Mouse (Mus musculus) neural tube, embryonic 12.5 days (tissue): ENCODE data around the gene Msto1. TPM values are rescaled to one million over a fixed set of nuclear protein-coding genes. Genes with fewer than 3 reads are reported as not detected.
A peak's percentile ranks its signal among the peaks of the same experiment; 100 is the strongest.
"Not testable (repeated sequence)": the region's sequence is repeated elsewhere in the genome, so short reads cannot be mapped to it uniquely, and the experiment has no call there.

Experiments used
- ATAC-seq: fragments of 200-750 bp; cut with Nextera tagmentation; 2 replicates; pipeline ENCODE4 v1.8.0; 2017; ENCODE audit warnings: low read depth, mild to moderate bottlenecking, moderate TSS enrichment, moderate library complexity; ENCODE audit not compliant: low FRiP score
- H3K27ac ChIP-seq: fragments of 300-500 bp; sonication (generic); 2 replicates; pipeline ENCODE4 v1.5.1; 2016
- H3K27me3 ChIP-seq: fragments of 300-500 bp; sonication (generic); replicated peaks from 2 replicates; pipeline ENCODE4 v1.6.1; 2016; ENCODE audit warnings: mild to moderate bottlenecking
- H3K36me3 ChIP-seq: fragments of 300-500 bp; sonication (generic); 2 replicates; pipeline ENCODE4 v1.6.1; 2016; ENCODE audit warnings: mild to moderate bottlenecking
- H3K4me1 ChIP-seq: fragments of 300-500 bp; sonication (generic); 2 replicates; pipeline ENCODE4 v1.6.1; 2016
- H3K4me2 ChIP-seq: fragments of 300-500 bp; sonication (generic); replicated peaks from 2 replicates; pipeline ENCODE4 v1.6.1; 2016; ENCODE audit warnings: mild to moderate bottlenecking
- H3K4me3 ChIP-seq: fragments of 300-500 bp; sonication (generic); 2 replicates; pipeline ENCODE4 v1.5.1; 2016
- H3K9ac ChIP-seq: fragments of 300-500 bp; sonication (generic); 2 replicates; pipeline ENCODE4 v1.6.1; 2016; ENCODE audit warnings: mild to moderate bottlenecking
- H3K9me3 ChIP-seq: fragments of 300-500 bp; sonication (generic); 2 replicates; pipeline ENCODE4 v1.6.1; 2016; ENCODE audit warnings: mild to moderate bottlenecking
- WGBS: fragments of 180-500 bp; shearing (Covaris S2); methylation state at CpG from one replicate; pipeline ENCODE4 v1.1.7; 2016; 5-methylcytosine and 5-hydroxymethylcytosine counted together
- polyA plus RNA-seq: library from polyadenylated mRNA; unstranded; fragments of >200 nt; fragmentation: Nextera tagmentation; extraction: Ambion mirVana; gene quantifications from 2 replicates; pipeline ENCODE4 v1.2.1, GENCODE M21; 2016

Msto1 gene
- polyA plus RNA-seq, 1 experiment from 2014 or later: 45.5 TPM

DNA sequence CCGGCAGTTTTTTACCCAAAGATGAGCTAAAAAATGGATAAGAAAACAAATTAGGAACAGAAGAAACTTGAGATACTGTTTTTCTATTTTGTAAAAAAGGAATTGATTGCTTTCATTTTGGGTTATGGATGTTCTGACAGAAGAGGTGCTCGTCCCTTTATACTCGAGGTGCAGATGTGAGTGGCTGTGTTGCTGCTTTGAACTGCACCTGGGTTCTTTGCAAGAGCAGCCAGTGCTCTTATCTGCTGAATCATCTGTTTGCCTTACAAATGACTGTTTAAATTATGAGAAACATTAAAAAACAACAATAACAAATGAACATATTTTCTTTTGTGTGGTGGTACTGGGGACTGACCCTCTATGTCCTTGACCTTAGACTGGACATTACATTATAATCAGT, 15.7 kb upstream of the Msto1 start:
- no peak overlapping the region for H3K9ac ChIP-seq
- no peaks in the 10 kb centered on the region for H3K4me1 ChIP-seq
- no peak overlapping the region for H3K4me3 ChIP-seq
- 92% methylated on average over 3 of the region's 3 CpGs for WGBS
- no peaks in the 10 kb centered on the region for H3K27me3 ChIP-seq
- H3K9me3 ChIP-seq: no peaks in the 10 kb centered on the region
- H3K4me2 ChIP-seq: no peak overlapping the region
- no peak for ATAC-seq
- H3K27ac ChIP-seq: no peak overlapping the region
- peaks cover 91% of the 10 kb centered on the region for H3K36me3 ChIP-seq

DNA sequence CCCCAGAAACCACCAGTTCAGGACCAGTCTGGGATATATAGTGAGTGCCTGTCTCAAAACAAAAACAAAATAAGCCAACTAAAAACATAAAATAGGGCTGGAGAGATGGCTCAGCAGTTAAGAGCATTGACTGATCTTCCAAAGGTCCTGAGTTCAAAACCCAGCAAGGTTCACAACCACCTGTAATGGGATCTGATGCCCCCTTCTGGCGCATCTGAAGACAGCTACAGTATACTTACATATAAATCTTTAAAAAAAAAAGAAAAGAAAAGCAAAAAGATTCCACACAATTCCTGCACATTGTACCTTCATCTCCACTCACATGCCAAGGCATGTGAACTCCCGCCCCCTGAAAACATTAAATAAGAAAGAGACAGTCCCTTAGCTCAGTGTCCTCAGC, 11.9 kb upstream of the Msto1 start:
- Histone ChIP-seq H3K4me3 (no peak overlapping the region), H3K9me3 (0 out of 2 replicates have a peak, but pooled peaks cover 7% of the 10 kb centered on the region), H3K4me1 (no peaks in the 10 kb centered on the region), H3K36me3 (peaks cover 96% of the 10 kb centered on the region), H3K4me2 (no peak overlapping the region), H3K27me3 (no peaks in the 10 kb centered on the region), H3K27ac (no peak overlapping the region), H3K9ac (no peak overlapping the region)
- ATAC-seq: no peak
- 92% methylated on average over 2 of the region's 2 CpGs for WGBS

DNA sequence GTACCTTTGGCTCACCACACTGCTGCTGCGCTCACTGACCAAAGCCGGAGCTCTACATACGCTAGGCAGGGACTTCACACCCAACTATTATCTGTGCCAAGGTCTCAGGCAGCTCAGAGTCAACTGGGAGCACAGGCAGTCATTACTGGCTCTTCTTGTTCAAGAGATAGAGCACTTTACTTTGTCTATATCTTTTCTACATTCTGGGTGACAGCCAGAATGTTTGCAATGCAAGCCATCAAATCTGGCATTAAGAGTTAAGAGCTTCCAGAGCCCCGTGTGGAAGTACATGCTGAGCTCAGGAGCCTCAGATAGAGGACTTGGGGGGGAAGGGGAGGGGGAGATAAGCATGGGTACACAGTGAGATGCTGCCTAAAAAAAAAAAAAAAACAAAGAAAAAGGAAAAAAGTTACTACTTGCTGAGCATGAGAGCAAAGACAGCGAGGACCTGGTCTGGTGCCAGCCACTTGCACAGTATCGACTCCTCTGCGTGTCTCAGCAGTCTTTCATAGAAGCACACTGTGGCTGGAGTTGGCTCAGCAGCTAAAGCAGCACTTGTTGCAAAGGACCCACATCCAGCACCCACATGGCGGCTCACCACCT, 10.3 kb upstream of the Msto1 start:
- Histone ChIP-seq H3K9ac (no peak overlapping the region), H3K4me2 (no peak overlapping the region), H3K9me3 (0 out of 2 replicates have a peak, but pooled peaks cover 7% of the 10 kb centered on the region), H3K27ac (no peak overlapping the region), H3K4me3 (no peak overlapping the region), H3K4me1 (no peaks in the 10 kb centered on the region), H3K27me3 (no peaks in the 10 kb centered on the region), H3K36me3 (peaks cover 85% of the 10 kb centered on the region)
- WGBS: 95% methylated on average over 8 of the region's 8 CpGs
- ATAC-seq: no peak

DNA sequence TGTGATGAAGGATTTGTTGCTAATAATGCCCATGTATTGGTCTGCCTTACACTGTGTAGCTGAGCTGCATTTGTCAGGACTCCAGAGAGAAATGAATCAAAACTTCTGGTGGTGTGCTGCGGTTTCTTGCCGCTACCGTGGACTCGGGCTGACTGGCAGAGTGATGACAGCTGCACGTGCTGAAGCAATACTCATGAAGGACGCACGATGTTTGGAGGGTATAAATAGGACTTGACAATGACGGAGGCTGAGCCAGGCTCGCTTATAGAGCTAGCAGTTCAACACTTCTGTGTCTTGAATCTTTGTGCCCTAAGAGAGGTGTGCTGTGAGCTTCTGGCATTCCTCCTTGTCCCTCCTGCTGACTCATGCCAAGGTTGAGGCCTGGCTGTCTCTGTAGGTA, 7.6 kb upstream of the Msto1 start:
- Histone ChIP-seq H3K36me3 (peaks cover 58% of the 10 kb centered on the region), H3K27me3 (no peaks in the 10 kb centered on the region), H3K27ac (no peak overlapping the region), H3K4me2 (no peak overlapping the region), H3K4me1 (no peaks in the 10 kb centered on the region), H3K9me3 (0 out of 2 replicates have a peak, but pooled peaks cover 7% of the 10 kb centered on the region), H3K9ac (no peak overlapping the region), H3K4me3 (no peak overlapping the region)
- ATAC-seq: no peak
- 94% methylated on average over 9 of the region's 9 CpGs for WGBS

DNA sequence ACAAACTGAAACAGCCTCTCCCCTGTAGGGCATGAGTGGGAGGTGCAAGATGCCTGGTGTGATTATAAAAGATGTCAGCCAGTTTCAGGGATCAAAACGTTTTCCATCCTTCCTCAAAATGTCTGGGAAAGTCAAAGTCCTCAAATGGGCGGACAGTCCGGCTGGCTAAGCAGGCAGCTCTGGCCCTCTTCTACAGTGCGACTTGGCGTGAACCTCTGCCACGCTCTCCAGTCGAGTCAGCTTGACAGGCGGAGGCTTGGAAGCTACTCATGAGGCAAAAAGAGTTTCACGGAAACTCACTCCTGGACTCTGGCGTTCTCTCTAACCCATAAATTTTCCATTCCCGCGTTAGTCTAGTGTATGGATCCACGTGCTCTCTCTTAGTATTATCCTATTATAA, 5.2 kb upstream of the Msto1 start:
- Histone ChIP-seq H3K27ac (no peak overlapping the region), H3K4me1 (peaks cover 6% of the 10 kb centered on the region; the same call in 1 of the 2 replicates), H3K27me3 (no peaks in the 10 kb centered on the region), H3K9me3 (0 out of 2 replicates have a peak, but pooled peaks cover 7% of the 10 kb centered on the region), H3K4me2 (no peak overlapping the region), H3K36me3 (peaks cover 35% of the 10 kb centered on the region), H3K9ac (no peak overlapping the region), H3K4me3 (no peak overlapping the region)
- WGBS: 81% methylated on average over 13 of the region's 13 CpGs
- ATAC-seq: no peak

DNA sequence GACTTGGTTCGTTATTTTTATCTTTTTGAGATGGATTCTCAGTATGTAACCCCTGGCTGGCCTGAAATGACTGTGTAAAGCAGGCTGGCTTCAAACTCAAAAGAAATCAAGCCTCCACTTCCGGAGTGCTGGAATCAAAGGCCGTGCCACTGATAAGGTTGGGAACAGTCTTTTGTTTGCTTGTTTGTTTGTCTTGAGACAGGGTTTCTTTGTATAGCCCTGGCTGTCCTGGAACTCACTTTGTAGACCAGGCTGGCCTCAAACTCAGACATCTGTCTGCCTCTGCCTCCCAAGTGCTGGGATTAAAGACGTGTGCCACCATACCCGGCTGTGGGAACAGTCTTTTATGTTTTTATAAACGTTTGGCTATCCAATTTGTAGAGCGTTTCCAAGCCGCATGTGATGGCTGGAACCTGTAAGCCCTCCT, 598 bp upstream of the Msto1 start:
- no peaks in the 10 kb centered on the region for H3K27me3 ChIP-seq
- peak overlapping the region; percentile 59 for H3K4me3 ChIP-seq
- peak overlapping the region; percentile 47; the same call in 1 of the 2 replicates for H3K27ac ChIP-seq
- peak overlapping the region; percentile 72 for H3K9ac ChIP-seq
- WGBS: 34% methylated on average over 8 of the region's 8 CpGs
- peak overlapping the region; percentile 76 for H3K4me2 ChIP-seq
- no peaks in the 10 kb centered on the region for H3K9me3 ChIP-seq
- ATAC-seq: no peak
- peaks cover 30% of the 10 kb centered on the region for H3K36me3 ChIP-seq
- peaks cover 13% of the 10 kb centered on the region; the same call in 1 of the 2 replicates for H3K4me1 ChIP-seq

DNA sequence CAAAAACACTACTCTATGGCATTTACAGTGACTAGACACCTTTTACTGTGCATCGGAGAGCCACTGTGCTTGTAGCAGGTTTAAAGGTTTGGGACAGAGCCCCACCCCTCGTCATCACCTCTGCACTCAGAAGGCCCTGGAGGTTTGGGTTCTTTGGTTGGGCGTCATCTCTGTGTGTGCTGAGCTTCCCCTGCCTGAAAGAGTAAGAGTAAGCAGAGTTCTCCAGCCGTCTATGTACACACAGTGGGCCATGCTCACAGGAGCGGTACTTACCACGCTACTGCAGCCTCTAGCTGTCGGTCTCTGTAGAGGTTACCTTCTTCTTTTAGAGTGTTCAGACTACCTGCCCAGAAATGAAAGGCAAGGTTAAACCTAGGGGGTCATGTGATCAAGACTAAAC, 1.2 kb downstream of the Msto1 start:
- H3K4me3 ChIP-seq: no peak overlapping the region
- no peak overlapping the region for H3K27ac ChIP-seq
- H3K9me3 ChIP-seq: no peaks in the 10 kb centered on the region
- peak overlapping the region; percentile 76 for H3K4me2 ChIP-seq
- H3K4me1 ChIP-seq: peaks cover 13% of the 10 kb centered on the region; the same call in 1 of the 2 replicates
- no peaks in the 10 kb centered on the region for H3K27me3 ChIP-seq
- H3K36me3 ChIP-seq: peaks cover 48% of the 10 kb centered on the region
- ATAC-seq: no peak
- 90% methylated on average over 7 of the region's 7 CpGs for WGBS
- no peak overlapping the region for H3K9ac ChIP-seq

DNA sequence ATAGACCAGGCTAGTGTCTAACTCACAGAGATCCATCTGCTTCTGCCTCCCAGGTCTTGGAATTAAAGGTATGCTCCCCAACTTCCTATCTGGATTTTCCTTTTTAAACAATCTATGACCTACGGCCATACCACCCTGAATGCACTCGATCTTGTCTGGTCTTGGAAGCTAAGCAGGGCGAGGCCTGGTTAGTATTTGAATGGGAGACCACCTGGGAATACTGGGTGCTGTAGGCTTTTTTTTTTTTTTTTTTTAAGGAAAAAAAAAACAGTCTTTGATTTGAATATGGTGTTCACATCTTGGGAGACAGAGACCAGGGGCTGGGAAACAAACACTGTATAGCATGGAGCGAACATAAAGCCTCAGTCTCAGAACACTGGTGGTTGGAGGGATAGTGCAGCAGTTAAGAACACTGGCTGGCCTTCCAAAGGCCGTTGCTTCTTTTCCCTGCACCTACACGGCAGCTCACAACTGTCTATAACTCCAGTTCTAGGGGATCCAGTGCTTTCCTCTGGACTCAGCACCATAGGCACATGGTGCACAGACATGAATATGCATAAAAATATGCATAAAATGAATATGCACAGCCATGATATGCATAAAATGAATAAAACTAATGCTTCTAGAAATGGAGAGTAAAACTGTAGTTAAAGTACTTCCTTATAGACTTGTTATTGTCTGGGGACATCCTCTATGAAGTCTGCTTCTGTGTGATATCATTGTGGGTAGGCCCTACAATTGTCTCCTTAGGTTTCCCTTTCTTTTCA, 7.2 kb downstream of the Msto1 start:
- peaks cover 90% of the 10 kb centered on the region for H3K36me3 ChIP-seq

DNA sequence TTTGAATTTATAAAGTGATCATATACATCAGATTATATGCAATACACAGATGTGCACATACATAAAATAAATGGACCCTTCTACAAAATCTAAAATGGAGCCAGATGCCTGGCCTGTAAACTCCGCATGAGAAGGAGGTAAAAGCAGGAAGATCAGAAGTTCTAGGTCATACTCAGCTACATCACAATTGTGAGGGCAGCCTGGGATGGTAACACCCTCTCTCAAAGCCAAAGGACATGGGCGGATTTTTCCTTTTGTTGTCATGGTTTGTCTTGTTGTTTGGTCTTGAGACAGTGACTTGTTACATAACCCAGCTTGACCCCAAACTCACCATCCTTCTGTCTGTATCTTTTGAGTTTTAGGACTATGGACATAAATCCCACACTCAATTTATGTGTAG, 8.1 kb downstream of the Msto1 start:
- ATAC-seq: no peak
- Histone ChIP-seq H3K36me3 (peaks cover 88% of the 10 kb centered on the region), H3K9ac (no peak overlapping the region), H3K4me3 (no peak overlapping the region), H3K4me1 (no peaks in the 10 kb centered on the region), H3K27me3 (no peaks in the 10 kb centered on the region), H3K9me3 (no peaks in the 10 kb centered on the region), H3K27ac (no peak overlapping the region), H3K4me2 (no peak overlapping the region)
- WGBS: 90% methylated on average over 2 of the region's 2 CpGs

More for the DNA sequence above, 7.2 kb downstream of the Msto1 start:
- Histone ChIP-seq H3K27ac (no peak overlapping the region), H3K27me3 (no peaks in the 10 kb centered on the region), H3K4me3 (no peak overlapping the region), H3K4me1 (no peaks in the 10 kb centered on the region), H3K9ac (no peak overlapping the region), H3K4me2 (no peak overlapping the region), H3K9me3 (no peaks in the 10 kb centered on the region)
- 95% methylated on average over 6 of the region's 6 CpGs for WGBS
- no peak for ATAC-seq

DNA sequence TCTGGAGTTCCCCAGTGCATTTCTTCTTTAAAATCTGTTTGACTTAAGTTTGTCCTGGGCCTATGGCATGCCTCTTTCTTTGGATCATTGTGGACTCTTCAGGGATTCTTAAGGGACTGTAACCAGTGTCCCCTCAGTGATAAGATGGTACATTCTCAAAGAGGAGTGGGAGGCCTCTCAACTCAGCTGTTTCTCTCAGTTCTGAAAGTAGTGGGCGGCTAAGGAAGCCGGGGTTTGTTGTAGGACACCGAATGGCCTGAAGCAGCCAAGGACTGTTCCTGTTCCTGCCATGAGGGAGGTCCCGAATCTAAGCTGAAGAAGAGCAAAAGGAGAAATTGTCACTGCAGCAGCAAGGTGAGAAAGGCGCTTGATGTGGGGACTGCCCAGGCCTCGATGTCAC, 8.6 kb downstream of the Msto1 start:
- no peak overlapping the region for H3K27ac ChIP-seq
- H3K4me1 ChIP-seq: no peaks in the 10 kb centered on the region
- no peak overlapping the region for H3K4me2 ChIP-seq
- H3K36me3 ChIP-seq: peaks cover 86% of the 10 kb centered on the region
- H3K27me3 ChIP-seq: no peaks in the 10 kb centered on the region
- no peak overlapping the region for H3K9ac ChIP-seq
- ATAC-seq: no peak
- H3K9me3 ChIP-seq: no peaks in the 10 kb centered on the region
- no peak overlapping the region for H3K4me3 ChIP-seq
- 91% methylated on average over 6 of the region's 6 CpGs for WGBS

DNA sequence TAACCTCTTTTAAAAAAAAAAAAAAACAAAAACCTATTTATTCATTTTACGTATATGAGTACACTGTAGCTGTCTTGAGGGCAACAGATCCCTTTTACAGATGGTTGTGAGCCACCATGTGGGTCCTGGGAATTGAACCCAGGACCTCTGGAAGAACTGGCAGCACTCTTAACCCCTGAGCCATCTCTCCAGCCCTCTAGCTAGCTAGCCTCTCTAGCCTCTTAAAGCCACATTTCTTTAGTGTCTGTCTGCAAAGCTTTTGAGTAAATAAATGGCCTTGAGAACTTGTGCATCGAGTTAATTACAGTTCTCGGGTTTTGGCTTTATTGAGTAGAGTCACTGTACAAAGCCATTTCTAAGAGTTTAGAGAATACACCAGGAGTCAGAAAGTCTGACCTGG, 9.0 kb downstream of the Msto1 start:
- Histone ChIP-seq H3K4me2 (no peak overlapping the region), H3K9me3 (no peaks in the 10 kb centered on the region), H3K9ac (no peak overlapping the region), H3K4me3 (no peak overlapping the region), H3K4me1 (no peaks in the 10 kb centered on the region), H3K27ac (no peak overlapping the region), H3K27me3 (no peaks in the 10 kb centered on the region), H3K36me3 (peaks cover 81% of the 10 kb centered on the region)
- 87% methylated on average over 3 of the region's 3 CpGs for WGBS
- ATAC-seq: no peak

DNA sequence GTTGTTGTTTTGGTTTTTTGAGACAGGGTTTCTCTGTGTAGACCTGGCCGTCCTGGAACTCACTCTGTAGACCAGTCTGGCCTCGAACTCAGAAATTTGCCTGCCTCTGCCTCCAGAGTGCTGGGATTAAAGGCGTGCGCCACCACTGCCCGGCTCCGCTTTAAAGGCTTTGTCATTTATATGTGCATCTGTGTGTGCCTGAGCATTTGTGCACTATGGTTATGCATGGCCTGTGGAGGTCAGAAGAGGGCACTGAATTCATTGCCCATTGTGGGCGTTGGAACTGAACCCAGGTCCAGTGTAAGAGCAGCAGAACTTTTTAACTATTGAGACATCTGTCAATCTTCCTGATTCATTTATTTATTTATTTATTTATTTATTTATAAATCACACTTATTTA, 20.8 kb downstream of the Msto1 start:
- ATAC-seq, H3K4me1 ChIP-seq, H3K27ac ChIP-seq, H3K9me3 ChIP-seq, H3K4me3 ChIP-seq, H3K9ac ChIP-seq, H3K27me3 ChIP-seq, H3K4me2 ChIP-seq: not testable (repeated sequence)
- WGBS: 95% methylated on average over 7 of the region's 7 CpGs
- H3K36me3 ChIP-seq: peaks cover 21% of the 10 kb centered on the region
